Mouse (Mus musculus): ENCODE data around the gene Aasdh.
"Not testable (repeated sequence)": the region's sequence is repeated elsewhere in the genome, so short reads cannot be mapped to it uniquely, and the experiment has no call there.

Aasdh gene

DNA sequence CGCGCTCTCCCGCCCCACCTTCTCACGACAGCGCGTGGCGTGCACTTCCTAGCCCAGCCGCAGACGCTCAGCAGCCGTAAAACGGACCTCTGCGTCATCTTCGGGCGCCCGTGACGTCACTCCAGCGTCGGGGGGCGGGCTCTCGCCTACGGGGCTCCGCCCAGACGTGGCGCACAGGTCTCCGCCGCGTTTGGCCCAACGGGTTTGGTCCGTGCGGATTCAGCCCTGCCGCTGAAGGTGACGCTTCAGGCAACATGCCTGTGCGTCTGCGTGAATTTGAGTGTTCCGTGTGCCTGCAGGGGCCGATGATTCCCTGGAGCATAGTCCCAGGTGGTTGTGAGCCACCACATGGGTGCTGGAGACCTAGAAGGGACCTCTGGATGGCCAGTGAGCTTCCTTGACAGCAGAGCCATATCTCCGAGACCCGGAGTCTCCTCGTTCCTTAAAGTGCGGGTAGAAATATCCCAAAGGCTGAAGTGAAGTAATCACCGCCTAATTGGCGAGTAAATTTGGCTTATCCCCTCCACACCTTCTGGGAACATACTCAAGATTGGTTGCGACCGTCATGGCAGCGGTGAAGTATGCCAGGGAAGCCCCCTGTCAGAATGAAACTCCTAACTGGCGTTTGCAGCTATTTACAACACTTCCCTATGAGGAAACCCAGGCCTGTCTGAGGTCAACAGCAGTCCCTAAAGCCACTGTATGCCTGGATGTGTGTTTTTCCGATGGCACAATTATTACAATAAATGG is at the start of gene Aasdh:
Aasdh (minus strand) TSS at position 110 of the 750 bp plus-strand sequence.
- in situ Hi-C loops (cut with MboI), result loop anchor here (10.0 kb wide), 1 partner anchor 59 kb away; no protein-coding TSS in a partner anchor

DNA sequence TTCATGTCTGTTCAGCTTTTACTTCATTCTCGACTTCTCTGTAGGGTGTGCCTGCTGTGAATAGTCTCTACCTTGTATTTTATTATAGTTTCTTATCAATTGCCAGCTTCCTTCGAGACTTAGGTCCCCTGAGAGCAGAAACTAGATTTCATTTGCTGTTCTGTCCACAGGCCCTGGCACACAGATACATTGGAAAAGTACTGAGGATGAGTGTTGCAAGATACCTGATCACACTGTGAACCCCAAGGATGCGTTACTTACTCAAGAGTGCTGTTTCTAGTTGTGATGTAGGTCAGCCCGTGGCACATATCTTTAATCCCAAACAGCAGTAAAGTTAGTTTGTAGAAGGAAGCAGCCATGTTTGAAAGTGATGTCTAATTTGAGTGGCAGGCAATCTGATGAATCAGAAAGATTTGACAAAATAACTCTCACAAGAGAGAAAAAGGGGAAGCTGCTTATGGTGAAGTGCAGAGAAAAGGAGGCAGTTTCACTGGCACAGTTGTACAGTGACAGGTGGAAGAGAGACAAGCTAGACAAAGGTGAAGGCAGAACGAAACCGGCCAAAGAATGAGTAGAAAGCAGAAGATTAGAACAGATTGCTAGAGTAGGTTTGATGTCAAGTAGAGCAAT is 49.1 kb upstream of the Aasdh start:
- in situ Hi-C loops (cut with MboI), result no loop called here

DNA sequence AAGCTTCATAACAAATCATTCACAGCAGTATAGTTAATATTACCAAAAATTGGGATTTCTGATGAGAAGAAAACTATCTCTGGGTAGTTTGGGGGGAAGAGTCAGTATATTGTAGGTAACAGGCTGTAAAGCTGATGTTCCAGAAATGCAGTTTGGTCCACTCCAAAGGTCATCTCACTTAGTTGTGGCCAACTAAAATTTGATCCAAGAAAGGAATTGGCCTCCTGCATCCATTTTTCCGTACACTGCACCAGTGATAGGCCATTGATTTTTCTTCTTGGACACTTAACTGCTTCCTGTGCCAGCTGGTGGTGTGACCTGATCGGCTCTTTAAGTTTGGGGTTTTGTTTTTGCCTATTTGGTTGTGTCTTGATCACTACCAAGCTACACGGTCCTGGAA is 48.5 kb upstream of the Aasdh start:
- in situ Hi-C loops (cut with MboI), result no loop called here

- in situ Hi-C loops (cut with MboI), result no loop called here
Observed at GRCm38 (mm10) chr5:76952112-76953040, 47.1 kb upstream of the Aasdh start.

GRCm38 (mm10) chr5:76951106-76952027 is 46.1 kb upstream of the Aasdh start, which contains the start of the genes Paics and Ppat:
Gene Paics (plus strand): TSS chr5:76951307.
Gene Ppat (minus strand): TSS chr5:76951578.
- in situ Hi-C loops (cut with MboI), result no loop called here

DNA sequence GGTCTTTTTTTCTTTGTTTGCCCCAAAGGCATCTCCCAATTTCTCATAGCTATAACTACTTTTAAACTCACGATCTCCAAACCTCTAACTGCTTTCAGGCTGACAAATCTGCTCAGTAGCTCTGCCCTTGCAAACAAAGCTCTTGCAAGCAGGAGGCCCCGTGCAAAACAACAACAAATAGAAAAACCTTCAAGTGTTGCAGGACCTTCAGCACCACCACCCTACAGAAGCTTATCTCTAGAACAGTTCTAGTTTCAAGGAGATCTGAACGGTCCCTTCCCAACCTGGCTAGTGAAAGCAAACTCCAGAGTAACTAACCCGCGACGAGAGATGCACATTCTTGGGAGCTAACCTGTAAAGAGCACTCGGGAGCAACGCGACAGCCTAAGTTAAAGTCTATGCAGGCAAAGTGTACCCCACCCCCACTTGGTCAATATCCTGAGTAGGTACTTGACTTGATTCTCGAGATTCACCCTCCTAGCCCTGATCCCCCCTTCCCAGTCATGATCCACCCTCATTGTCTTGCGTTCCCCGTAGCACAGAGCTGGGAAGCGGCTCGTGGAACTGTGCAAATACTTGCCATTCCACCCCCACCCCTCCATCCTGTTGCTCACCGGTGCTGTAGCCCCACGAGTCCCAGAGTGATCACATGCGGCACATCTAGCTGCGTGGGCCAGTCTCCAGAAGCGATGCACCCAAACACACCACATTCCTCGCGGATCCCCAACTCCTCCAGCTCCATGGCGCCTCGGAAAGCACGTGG is 45.2 kb upstream of the Aasdh start:
- in situ Hi-C loops (cut with MboI), result no loop called here

- in situ Hi-C loops (cut with MboI), result no loop called here
Observed at GRCm38 (mm10) chr5:76947758-76948157, 42.4 kb upstream of the Aasdh start.

- in situ Hi-C loops (cut with MboI), result no loop called here
Observed at GRCm38 (mm10) chr5:76947142-76947541, 41.8 kb upstream of the Aasdh start.

DNA sequence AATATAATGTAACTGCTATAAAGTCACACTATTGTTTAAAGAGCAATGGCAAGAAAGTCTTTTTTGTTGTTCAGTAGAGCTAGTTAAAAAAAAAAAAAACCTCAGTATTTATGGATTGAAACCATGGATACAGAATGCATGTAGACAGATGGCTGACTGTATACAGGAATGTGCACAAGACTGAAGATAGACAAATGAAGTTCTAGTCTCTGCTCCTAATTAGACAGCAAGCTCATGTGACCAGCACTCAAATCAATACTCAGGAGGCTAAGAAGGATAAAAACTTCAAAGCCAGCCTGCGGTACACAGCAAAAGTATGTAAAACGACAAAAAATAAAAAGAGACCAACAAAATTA is 40.3 kb upstream of the Aasdh start:
- in situ Hi-C loops (cut with MboI), result no loop called here

GRCm38 (mm10) chr5:76944965-76945677 is 39.8 kb upstream of the Aasdh start:
- in situ Hi-C loops (cut with MboI), result no loop called here

DNA sequence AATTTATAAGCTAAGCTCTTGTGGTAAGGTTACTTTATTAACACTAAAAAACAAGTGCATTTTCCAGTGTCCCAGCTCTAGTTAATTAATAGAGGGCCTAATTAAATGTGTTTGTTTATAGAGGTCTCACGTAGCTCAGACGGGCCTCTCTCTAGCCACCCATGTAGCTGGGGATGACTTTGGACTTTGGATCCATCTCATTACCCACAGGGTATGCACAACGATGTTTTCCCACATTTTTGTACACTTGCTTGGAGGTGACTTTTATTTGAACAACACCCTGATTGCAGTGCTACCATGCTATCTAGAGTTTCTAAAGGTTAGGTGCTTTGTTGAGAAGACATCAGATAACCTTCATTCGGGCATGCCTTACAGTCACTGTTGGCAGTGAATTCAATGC is 37.2 kb upstream of the Aasdh start:
- in situ Hi-C loops (cut with MboI), result no loop called here

GRCm38 (mm10) chr5:76941975-76942374 is 36.7 kb upstream of the Aasdh start:
- in situ Hi-C loops (cut with MboI), result no loop called here

DNA sequence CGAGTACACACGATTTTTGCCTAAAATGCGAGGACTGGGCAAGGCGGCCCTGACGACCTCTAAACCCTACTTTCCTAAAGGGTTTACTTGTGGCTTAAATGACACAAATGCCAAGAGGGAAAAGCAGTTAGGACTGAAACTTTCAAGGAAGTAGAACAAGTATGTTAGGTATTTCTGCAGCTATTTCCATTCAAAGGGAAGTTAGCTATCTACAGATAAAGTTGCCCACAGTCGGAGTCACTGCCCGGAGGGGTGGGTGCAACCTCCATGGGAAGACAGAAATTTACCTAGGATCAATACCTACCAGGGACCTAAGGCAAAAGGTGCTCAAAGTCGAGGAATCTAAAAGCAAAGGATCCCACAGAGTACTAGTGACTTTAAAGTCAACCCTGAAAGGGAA is 34.4 kb upstream of the Aasdh start:
- in situ Hi-C loops (cut with MboI), result no loop called here

GRCm38 (mm10) chr5:76929180-76929877 is 24.0 kb upstream of the Aasdh start:
- in situ Hi-C loops (cut with MboI), result no loop called here

DNA sequence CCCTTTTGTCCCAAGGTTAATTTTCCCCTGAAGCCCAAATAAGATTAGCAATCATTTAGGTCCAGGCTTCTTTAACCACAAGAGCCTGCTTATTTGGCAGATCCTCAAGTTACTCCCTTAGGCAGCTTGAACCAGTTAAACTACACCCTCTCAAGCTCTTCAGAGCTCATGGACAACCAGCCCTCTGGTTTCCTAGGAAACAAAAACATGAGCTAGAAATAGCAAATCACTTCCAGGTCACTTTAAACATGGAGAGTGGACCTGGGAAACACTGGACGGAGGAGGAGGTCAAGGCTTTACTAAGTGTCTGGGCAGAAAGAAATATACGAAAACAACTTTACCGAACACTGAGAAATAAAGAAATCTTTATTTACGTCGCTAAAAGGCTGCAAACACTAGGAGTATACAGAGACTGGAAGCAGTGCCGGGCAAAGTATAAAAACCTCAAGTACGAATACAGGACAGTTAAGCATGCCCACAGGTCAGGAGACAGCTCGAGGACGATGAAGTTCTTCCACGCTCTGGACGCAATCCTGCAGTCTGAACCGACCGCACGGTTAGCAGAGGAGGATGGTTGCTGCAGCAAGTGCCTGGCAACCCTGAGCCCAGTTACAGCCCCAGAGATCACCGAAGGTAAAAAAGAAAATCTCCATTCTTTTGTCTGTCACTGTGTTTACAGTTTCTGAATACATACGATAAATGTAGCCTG is 23.0 kb upstream of the Aasdh start:
- in situ Hi-C loops (cut with MboI), result no loop called here

DNA sequence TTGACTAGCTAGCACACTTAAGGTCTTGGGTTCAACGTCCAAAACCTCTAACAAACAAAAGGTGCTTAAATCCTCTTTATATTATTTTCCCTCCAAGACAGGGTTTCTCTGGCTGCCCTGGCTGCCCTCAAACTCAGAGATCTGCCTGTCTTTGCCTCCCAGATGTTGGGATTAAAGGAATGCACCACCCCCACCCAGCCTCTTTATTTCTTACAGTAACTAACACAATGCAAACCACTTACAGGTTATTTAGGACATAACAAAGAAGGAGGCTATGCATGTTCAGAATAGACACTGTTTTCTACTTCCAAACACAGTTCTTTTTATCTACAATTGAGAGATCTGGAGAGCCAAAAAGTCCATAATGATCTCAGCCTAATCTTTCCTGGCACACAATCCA is 19.0 kb upstream of the Aasdh start:
- in situ Hi-C loops (cut with MboI), result no loop called here

- in situ Hi-C loops (cut with MboI), result no loop called here
Observed at GRCm38 (mm10) chr5:76923428-76923827, 18.1 kb upstream of the Aasdh start.

- in situ Hi-C loops (cut with MboI), result no loop called here
Observed at GRCm38 (mm10) chr5:76922833-76923232, 17.5 kb upstream of the Aasdh start.

DNA sequence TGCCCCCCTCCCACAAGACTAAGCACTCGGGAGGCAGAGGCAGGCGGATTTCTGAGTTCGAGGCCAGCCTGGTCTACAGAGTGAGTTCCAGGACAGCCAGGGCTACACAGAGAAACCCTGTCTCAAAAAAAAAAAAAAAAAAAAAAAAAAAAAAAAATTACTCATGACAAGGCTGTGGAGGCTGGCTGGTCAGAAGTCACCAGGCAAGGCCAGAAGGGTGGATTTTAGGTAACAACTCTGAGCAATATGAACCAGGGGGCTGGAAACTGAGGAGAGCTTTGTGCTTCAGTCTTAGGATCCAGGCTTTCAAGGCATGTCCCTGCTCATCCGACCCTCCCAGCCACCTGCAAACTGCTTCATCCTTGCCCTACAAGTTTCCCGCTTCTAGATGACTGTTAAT is 7.2 kb upstream of the Aasdh start:
- in situ Hi-C loops (cut with MboI), result not testable (repeated sequence)

Measured in mature B cell (primary cell).